Mouse (Mus musculus) stomach, postnatal 0 days (tissue): Measurements from ENCODE around the gene Tcp10a.
"Not testable (repeated sequence)": the region's sequence is repeated elsewhere in the genome, so short reads cannot be mapped to it uniquely, and the experiment has no call there.

ENCODE experiments used
- CTCF ChIP-seq: IDR thresholded peaks from 2 replicates; pipeline ENCODE4 v1.5.1; 2016; ENCODE audit warnings: antibody characterized with exemption, low read depth, mild to moderate bottlenecking, moderate library complexity
- EP300 ChIP-seq: optimal IDR thresholded peaks from 2 replicates; pipeline ENCODE3; 2016; ENCODE audit warnings: antibody characterized with exemption

DNA sequence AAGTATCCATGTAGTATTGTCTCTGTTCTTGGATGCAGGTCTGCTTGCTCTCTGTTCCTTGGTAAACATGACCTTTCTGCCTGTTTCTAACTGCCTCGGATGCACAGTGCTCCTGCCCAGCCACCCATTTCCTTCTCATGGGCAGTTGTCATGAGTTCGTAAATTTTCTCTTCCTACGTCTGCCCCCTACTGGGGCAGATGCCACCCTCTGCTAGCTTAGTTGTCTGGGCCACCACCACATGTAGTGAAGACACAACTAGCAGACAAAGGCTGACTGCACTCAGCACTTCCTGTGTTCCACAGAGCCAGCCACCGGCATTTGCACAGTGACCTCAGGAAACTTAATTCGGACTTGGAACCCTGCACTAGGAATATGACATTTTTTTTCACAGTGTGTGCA, 8.3 kb downstream of the Tcp10a start:
- not testable (repeated sequence) for TF ChIP-seq CTCF, EP300
